Mouse (Mus musculus) thymus, adult 2 months (tissue): Measurements from ENCODE around the gene Engase.

Experiments
- CTCF ChIP-seq: fragments of 200-500 bp; IDR thresholded peaks from 2 replicates; pipeline ENCODE4 v1.5.1; 2012; ENCODE audit warnings: mild to moderate bottlenecking, control low read depth, low read length, moderate library complexity, borderline replicate concordance; ENCODE audit not compliant: control insufficient read depth, poor library complexity, insufficient read depth; ENCODE audit errors: extremely low read depth
- POLR2A ChIP-seq: fragments of 200-500 bp; IDR thresholded peaks from 2 replicates; pipeline ENCODE4 v1.6.1; 2012; ENCODE audit warnings: mild to moderate bottlenecking, low read length, control low read depth, moderate library complexity; ENCODE audit not compliant: control insufficient read depth, poor library complexity, insufficient read depth; ENCODE audit errors: extremely low read depth

- TF ChIP-seq POLR2A (no peak), CTCF (no peak)
Observed at GRCm38 (mm10) chr11:118488907-118489270, 12.3 kb downstream of the Engase start.
